Mouse (Mus musculus): ENCODE results near the gene Ly6f. TPM values are rescaled to one million over a fixed set of nuclear protein-coding genes. Genes with fewer than 3 reads are reported as not detected.

Gene Ly6f
- polyA plus RNA-seq (2012; rRNA removed): 0.10 TPM in 1 of 2 replicates, not detected in the other

GRCm38 (mm10) chr15:75268121-75268520 lies at the start of gene Ly6f:
Ly6f (plus strand) TSS chr15:75268421.

Other genes with a start within 250 kb of the Ly6f start
- gene Ly6c1, start 219.6 kb upstream of the Ly6f start, polyA plus RNA-seq (2012; rRNA removed): 120 and 155 TPM in 2 replicates
- 0.61 and 3.3 TPM in 2 replicates for gene Ly6c2, start 156.5 kb upstream of the Ly6f start, polyA plus RNA-seq (2012; rRNA removed)
- gene Ly6g, start 113.2 kb upstream of the Ly6f start, polyA plus RNA-seq (2012; rRNA removed): not detected in 2 replicates
- gene BC025446, start 52.0 kb upstream of the Ly6f start, polyA plus RNA-seq (2012; rRNA removed): 0.06 and 0.11 TPM in 2 replicates